Mouse (Mus musculus) spleen, adult 2 months (tissue): ENCODE measurements around the gene Best2.

Experiments
- CTCF ChIP-seq: fragments of 200-500 bp; IDR thresholded peaks from 2 replicates; pipeline ENCODE4 v1.5.1; 2011; ENCODE audit warnings: mild to moderate bottlenecking, inconsistent platforms; ENCODE audit not compliant: insufficient read depth, insufficient read length, insufficient replicate concordance; ENCODE audit errors: extremely low read depth
- POLR2A ChIP-seq: fragments of 200-500 bp; IDR thresholded peaks from 2 replicates; pipeline ENCODE4 v1.6.1; 2011; ENCODE audit warnings: low read depth, low read length, inconsistent platforms

- no peak for TF ChIP-seq CTCF
- no peak for TF ChIP-seq POLR2A
Observed at GRCm38 (mm10) chr8:84980622-84981358, 33.5 kb downstream of the Best2 start.
